Mouse (Mus musculus) heart, embryonic 16.5 days (tissue): ENCODE measurements around the gene Kif6. TPM values are rescaled to one million over a fixed set of nuclear protein-coding genes. Genes with fewer than 3 reads are reported as not detected.

Experiments used
- ATAC-seq: fragments of 200-750 bp; cut with Nextera tagmentation; replicated peaks from 2 replicates; pipeline ENCODE4 v1.8.0; 2017; ENCODE audit warnings: moderate number of reproducible peaks; ENCODE audit not compliant: insufficient read depth, low FRiP score; ENCODE audit errors: extremely low read depth
- H3K27ac ChIP-seq: fragments of 300-500 bp; sonication (generic); 2 replicates; pipeline ENCODE4 v1.5.1; 2014; ENCODE audit warnings: mild to moderate bottlenecking, low read length, control low read depth, moderate library complexity
- H3K27me3 ChIP-seq: fragments of 300-500 bp; sonication (generic); 2 replicates; pipeline ENCODE4 v1.6.1; 2014; ENCODE audit warnings: low read length, mixed read lengths; ENCODE audit not compliant: control insufficient read depth, insufficient read depth
- H3K36me3 ChIP-seq: fragments of 300-500 bp; sonication (generic); 2 replicates; pipeline ENCODE4 v1.6.1; 2014; ENCODE audit not compliant: control insufficient read depth, insufficient read depth
- H3K4me1 ChIP-seq: fragments of 300-500 bp; sonication (generic); 2 replicates; pipeline ENCODE4 v1.6.1; 2014; ENCODE audit warnings: low read length, mixed read lengths; ENCODE audit not compliant: control insufficient read depth, insufficient read depth
- H3K4me2 ChIP-seq: fragments of 300-500 bp; sonication (generic); 2 replicates; pipeline ENCODE4 v1.6.1; 2014; ENCODE audit warnings: low read depth, mild to moderate bottlenecking, control low read depth, low read length
- H3K4me3 ChIP-seq: fragments of 300-500 bp; sonication (generic); 2 replicates; pipeline ENCODE4 v1.5.1; 2014; ENCODE audit warnings: mild to moderate bottlenecking, control low read depth, low read length
- H3K9ac ChIP-seq: fragments of 300-500 bp; sonication (generic); 2 replicates; pipeline ENCODE4 v1.6.1; 2014; ENCODE audit warnings: low read length, control low read depth
- H3K9me3 ChIP-seq: fragments of 300-500 bp; sonication (generic); replicated peaks from 2 replicates; pipeline ENCODE4 v1.6.1; 2016; ENCODE audit warnings: low read length; ENCODE audit not compliant: control insufficient read depth
- WGBS: fragments of 180-500 bp; shearing (Covaris S2); extraction: QIAGEN DNeasy Blood & Tissue Kit; methylation state at CpG from one replicate; pipeline ENCODE4 v1.1.7; 2014; 5-methylcytosine and 5-hydroxymethylcytosine counted together
- polyA plus RNA-seq: library from polyadenylated mRNA; unstranded; fragments of >200 nt; fragmentation: Nextera tagmentation; extraction: Ambion mirVana; gene quantifications from 2 replicates; pipeline ENCODE4 v1.2.1, GENCODE M21; 2015

Gene Kif6
- polyA plus RNA-seq, 1 experiment from 2014 or later: 2.7 TPM

DNA sequence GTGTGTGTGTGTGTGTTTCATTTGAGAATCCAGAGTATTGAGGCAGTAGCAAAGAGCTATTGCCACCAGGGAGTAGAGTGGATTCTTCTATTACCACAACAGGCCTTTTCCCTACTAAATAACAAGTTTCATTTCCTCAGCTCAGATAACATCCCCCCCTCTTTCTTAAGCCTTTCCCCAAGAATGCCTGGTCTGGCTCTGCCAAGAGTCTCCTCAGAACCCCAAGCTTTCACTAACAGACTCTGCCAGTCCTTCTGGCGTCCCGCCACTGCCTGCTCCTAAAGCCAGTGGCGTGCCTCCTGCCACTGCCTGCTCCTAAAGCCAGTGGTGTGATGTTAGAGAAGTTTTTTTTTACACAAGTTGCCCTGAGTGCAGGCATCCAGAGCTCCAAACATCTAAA lies 164.6 kb downstream of the Kif6 start:
- WGBS: 73% methylated on average over 3 of the region's 3 CpGs
- no peak overlapping the region for H3K4me3 ChIP-seq
- no peaks in the 10 kb centered on the region for H3K27me3 ChIP-seq
- no peaks in the 10 kb centered on the region for H3K36me3 ChIP-seq
- no peaks in the 10 kb centered on the region for H3K9me3 ChIP-seq
- no peaks in the 10 kb centered on the region for H3K4me1 ChIP-seq
- H3K4me2 ChIP-seq: no peak overlapping the region
- no peak for ATAC-seq
- no peak overlapping the region for H3K27ac ChIP-seq
- H3K9ac ChIP-seq: no peak overlapping the region

DNA sequence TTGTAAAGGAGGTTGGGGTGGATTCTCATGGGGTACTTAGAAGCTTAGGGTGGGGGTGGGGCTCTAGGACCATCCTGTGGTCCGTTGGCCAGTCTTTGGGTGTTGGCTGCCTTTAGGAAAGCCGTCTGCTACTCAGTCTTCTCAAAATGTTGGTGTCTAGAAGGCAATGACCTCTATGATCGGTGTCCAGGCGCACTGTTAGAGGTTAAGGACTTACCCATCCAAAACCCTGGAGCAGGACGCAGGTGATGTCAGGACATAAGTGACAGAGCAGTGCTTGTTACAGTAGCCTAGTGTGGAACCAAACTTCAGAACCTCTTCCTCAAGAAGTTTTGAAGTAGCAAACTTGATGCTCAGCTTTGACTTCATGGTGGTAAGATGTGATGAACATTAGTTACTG lies 170.9 kb downstream of the Kif6 start:
- Histone ChIP-seq H3K9me3 (no peaks in the 10 kb centered on the region), H3K4me3 (no peak overlapping the region), H3K27ac (no peak overlapping the region), H3K27me3 (no peaks in the 10 kb centered on the region), H3K36me3 (no peaks in the 10 kb centered on the region), H3K4me2 (no peak overlapping the region), H3K9ac (no peak overlapping the region), H3K4me1 (no peaks in the 10 kb centered on the region)
- WGBS: 80% methylated on average over 5 of the region's 5 CpGs
- no peak for ATAC-seq

DNA sequence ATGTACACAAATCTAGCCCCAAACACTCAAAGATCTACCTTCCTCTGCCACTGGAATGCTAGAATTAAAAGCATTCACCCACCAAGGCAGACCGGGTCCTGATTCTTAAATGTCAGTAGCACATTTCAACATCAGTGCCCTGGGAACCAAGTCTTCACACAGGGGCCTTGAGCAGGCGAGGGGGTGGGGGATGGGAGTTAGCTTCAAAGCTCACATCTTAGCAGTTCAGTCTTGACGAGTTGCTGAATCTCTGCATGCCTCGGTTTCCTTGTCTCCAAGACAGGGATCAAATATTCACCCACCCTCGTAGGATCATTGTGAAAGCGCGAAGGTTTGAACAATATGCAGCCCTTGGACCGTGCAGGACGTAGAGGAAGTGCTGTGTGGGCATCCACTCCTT lies 172.4 kb downstream of the Kif6 start:
- Histone ChIP-seq H3K27ac (no peak overlapping the region), H3K27me3 (no peaks in the 10 kb centered on the region), H3K4me1 (no peaks in the 10 kb centered on the region), H3K36me3 (no peaks in the 10 kb centered on the region), H3K4me3 (no peak overlapping the region), H3K4me2 (no peak overlapping the region), H3K9me3 (no peaks in the 10 kb centered on the region), H3K9ac (no peak overlapping the region)
- WGBS: 60% methylated on average over 9 of the region's 9 CpGs
- no peak for ATAC-seq

DNA sequence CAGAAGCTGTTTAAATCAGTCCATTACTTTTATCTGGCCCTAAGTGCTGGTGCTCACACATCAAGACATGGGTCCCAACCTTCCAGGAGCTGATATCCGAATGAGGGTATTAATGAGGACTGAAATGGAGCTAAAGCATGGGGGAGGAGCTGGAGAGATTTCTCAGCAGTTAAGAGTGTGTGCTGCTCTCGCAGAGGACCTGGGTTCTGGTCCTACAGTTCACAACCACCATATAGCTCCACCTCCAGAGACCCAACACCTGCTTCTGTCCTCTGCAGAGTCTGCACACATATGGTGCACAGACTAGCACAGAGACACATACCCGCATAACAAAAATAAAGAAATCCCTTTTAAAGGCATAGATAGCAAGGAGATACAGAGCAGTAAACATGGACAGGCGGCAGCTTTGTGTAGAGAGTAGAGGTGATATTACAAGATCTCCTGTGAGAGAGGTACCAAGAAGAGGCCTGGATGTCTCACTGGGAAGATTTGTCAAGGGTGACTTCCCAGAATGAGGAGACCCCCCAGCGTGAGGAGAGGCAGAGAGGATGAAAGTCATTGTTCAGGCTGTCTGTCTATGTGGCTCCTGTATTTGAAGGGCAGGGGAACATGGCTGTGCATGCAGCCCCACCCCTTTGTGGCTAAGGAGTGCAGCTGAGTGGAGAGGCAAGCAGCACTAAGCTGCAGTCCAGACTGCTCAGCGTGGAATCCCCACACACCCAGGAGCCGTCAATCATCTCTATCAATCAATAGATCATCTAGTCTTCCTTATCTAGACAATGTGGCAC lies 173.4 kb downstream of the Kif6 start:
- no peak overlapping the region for H3K27ac ChIP-seq
- H3K4me1 ChIP-seq: no peaks in the 10 kb centered on the region
- H3K36me3 ChIP-seq: no peaks in the 10 kb centered on the region
- H3K9me3 ChIP-seq: no peaks in the 10 kb centered on the region
- no peak overlapping the region for H3K4me2 ChIP-seq
- 58% methylated on average over 7 of the region's 7 CpGs for WGBS
- H3K27me3 ChIP-seq: no peaks in the 10 kb centered on the region
- no peak overlapping the region for H3K9ac ChIP-seq
- ATAC-seq: no peak
- no peak overlapping the region for H3K4me3 ChIP-seq

DNA sequence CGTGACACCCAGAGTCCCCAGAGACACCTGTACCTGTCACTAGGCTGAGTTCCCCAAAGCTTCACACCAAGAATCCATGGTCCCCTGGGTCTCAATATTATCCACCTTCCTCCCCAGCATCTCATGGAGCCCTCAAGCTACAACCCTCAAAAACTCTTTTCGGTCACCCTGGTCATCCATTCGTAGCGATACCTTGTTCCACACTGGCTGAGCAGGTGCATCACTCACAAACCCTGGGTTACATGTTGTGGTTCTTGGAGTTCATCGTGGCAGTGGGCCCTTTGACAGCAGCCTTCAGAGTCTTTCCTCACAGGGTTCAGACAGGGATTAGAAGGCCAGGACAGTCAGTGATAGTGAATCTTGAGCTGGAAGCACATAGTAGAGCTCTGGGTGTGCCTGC lies 176.6 kb downstream of the Kif6 start:
- Histone ChIP-seq H3K27ac (no peak overlapping the region), H3K4me2 (no peak overlapping the region), H3K4me3 (no peak overlapping the region), H3K27me3 (no peaks in the 10 kb centered on the region), H3K36me3 (no peaks in the 10 kb centered on the region), H3K9me3 (peaks cover 5% of the 10 kb centered on the region), H3K9ac (no peak overlapping the region), H3K4me1 (no peaks in the 10 kb centered on the region)
- WGBS: 92% methylated on average over 5 of the region's 5 CpGs
- no peak for ATAC-seq

DNA sequence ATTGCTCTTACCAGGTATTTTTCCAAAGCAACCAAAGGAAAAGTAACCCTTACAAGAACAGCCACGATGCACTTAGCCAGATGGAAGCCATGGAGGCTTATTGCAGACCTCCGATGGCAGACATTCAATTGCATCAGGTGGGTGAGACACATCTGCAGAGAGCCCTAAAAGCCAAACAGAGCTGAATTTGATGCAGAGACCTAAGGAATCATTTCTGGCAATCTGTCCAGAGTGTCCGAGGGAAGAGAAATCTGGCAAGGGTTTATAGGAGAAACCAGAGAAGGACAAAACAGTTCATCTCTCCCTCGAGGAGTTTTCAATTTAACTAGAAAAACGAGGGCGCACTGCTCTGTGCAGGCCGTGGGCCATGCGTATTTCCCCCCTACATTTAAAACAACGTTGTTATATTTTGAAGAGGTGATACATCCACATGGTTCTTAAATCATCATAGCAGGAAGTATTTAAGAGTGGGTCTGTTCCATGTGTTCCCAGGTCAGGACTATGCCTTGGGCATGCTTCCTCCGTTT lies 177.3 kb downstream of the Kif6 start:
- Histone ChIP-seq H3K4me1 (no peaks in the 10 kb centered on the region), H3K27ac (no peak overlapping the region), H3K9ac (no peak overlapping the region), H3K4me2 (no peak overlapping the region), H3K27me3 (no peaks in the 10 kb centered on the region), H3K4me3 (no peak overlapping the region), H3K36me3 (no peaks in the 10 kb centered on the region), H3K9me3 (peaks cover 5% of the 10 kb centered on the region)
- no peak for ATAC-seq
- 83% methylated on average over 10 of the region's 10 CpGs for WGBS

DNA sequence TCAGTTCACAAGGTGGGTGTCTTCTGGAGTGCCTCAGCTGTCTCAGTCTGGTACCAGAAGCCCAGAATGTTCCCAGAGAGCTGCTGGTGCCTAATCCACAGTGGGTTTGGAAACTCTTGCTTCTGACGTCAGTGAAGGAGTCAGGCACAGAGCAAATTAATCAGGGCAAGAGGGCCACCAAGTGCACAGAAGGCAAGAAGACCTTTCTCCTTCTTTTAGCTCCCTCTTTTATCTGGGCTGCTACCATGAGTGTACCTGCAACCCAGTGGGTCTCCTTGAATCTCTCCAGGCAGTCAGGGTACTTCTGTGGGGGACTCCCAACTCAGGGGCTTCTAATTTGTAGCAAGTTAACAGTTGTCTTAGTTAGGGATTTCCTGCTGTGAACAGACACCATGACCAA lies 178.0 kb downstream of the Kif6 start:
- H3K9ac ChIP-seq: no peak overlapping the region
- WGBS: 92% methylated on average over 1 of the region's 1 CpGs
- H3K4me3 ChIP-seq: no peak overlapping the region

DNA sequence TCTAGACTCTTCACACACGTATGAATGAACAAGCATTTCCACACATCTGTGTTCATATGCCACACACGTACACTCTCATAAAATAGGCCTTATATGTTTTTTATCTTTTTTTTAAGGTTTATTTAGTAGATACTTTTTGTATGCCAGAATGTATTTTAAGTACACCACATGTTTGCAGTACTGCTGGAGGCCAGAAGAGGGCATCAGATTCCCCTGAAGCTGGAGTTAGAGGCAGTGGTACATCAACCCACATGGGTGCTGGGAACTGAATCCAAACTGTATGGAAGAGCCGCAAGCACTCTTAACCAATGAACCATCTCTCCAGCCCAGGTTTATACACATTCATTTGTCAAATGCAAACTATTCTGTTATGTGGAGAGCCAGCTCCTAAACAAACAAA lies 179.0 kb downstream of the Kif6 start:
- Histone ChIP-seq H3K9ac (no peak overlapping the region), H3K36me3 (no peaks in the 10 kb centered on the region), H3K4me1 (no peaks in the 10 kb centered on the region), H3K4me3 (no peak overlapping the region), H3K27ac (no peak overlapping the region), H3K27me3 (no peaks in the 10 kb centered on the region), H3K4me2 (no peak overlapping the region), H3K9me3 (peaks cover 5% of the 10 kb centered on the region)
- WGBS: 92% methylated on average over 3 of the region's 3 CpGs
- ATAC-seq: no peak

More for the DNA sequence above, 178.0 kb downstream of the Kif6 start:
- no peak for ATAC-seq
- Histone ChIP-seq H3K36me3 (no peaks in the 10 kb centered on the region), H3K9me3 (peaks cover 5% of the 10 kb centered on the region), H3K4me2 (no peak overlapping the region), H3K4me1 (no peaks in the 10 kb centered on the region), H3K27me3 (no peaks in the 10 kb centered on the region), H3K27ac (no peak overlapping the region)

DNA sequence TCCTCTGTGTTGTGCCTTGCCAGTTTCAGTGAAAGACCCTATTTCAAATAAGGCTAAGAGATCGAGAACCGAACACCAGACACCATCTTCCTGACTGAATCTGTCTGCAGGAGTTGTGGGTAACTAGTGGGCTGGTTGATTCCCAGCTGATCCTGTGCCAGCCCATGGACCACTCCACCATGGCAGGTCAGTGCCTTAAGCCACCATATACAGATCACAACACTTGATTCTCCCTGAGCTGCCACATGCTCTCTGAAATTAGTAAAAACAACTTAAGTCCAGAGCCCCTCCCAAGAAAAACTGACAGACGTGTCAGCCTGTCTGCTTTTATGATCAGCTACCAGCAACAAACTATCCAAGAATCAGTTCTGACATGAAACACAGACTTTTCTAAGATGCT lies 180.3 kb downstream of the Kif6 start:
- peaks cover 5% of the 10 kb centered on the region for H3K9me3 ChIP-seq
- H3K27me3 ChIP-seq: no peaks in the 10 kb centered on the region
- H3K4me3 ChIP-seq: no peak overlapping the region
- no peaks in the 10 kb centered on the region for H3K36me3 ChIP-seq
- ATAC-seq: no peak
- no peak overlapping the region for H3K4me2 ChIP-seq
- H3K4me1 ChIP-seq: no peaks in the 10 kb centered on the region
- H3K27ac ChIP-seq: no peak overlapping the region
- WGBS: 79% methylated on average over 3 of the region's 3 CpGs
- no peak overlapping the region for H3K9ac ChIP-seq
